Mouse (Mus musculus): ENCODE results near the gene C4b.

C4b gene

DNA sequence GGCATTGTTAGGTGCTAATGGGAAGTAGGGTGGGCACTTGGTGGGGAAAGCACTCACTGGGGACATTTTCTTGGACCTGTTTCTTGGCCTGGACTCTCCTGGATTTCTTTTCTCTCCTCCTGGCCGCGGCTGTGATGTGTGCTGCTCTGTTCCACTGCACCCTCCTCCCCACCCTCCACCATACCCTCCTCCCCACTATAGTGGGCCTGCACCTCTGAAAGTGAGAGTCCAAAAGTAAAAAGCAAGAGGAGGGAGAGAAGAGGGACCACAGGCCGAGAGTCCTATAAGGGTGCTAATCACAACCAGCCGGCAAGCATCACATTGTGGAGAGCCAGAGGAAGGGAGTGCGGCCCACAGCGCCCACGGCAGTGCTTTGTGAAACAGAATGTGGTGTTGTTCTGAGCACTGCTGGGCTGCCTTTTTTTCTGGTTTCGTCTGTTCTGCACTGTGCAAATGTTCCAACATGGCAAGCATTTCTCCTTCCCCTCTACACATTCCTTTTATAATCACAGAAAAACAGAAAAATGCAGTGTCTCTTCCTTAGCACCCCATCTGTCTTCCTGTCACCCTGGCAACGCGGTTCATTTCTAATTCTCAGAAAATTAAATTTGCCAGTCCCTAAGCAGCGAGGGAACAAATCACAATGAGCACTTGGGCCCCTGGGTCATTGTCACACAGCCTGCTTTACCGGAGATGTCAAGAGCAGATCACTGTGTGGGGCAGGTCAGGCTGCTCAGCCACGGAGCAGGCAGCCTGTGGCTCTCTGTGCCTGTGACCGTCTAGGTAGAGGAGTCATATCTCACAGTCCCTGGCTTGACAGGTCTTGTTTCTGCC lies 43.9 kb downstream of the C4b start:
- DNase-seq: no peak

DNA sequence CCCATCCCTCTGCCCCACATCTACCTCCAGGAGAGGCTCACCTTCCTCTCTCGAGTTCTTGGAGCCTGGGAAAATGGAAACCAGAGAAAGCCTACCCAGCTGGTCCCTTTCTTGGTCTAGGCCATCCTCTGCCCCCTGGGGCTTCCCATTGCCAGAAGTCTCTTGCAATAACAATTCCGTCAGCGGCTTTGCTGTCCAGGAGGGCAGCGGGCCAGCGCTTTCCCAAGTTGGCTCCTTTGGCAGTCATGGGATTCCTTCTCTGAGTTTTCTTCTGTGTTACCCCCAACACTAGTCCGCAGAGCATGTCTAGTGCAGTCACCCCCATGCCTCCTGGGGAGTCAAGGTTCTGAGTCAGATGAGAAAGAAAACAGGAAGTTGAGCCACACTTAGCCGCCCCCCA lies 50.8 kb downstream of the C4b start:
- DNase-seq: peak; percentile 73 to 81

DNA sequence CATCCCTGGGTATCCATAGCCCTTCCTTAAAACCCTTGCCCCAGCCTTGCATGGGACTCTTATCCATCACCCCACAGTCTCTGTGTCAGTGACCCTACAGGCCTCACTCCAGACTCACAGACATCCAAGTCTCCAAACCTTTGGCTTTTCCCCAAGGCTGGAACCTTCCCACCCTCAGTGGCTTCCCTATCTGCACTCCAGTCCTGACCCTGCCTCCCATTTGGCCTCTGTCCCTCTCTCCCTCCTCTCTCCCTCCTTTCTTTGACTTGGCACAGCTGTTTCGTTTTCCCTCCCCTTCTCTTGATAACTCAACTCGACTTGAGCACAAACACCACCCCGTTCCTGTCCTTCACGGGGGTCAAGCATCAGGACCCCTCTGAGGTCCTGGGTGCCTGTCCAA lies 53.2 kb downstream of the C4b start:
- DNase-seq: peak; percentile 72

DNA sequence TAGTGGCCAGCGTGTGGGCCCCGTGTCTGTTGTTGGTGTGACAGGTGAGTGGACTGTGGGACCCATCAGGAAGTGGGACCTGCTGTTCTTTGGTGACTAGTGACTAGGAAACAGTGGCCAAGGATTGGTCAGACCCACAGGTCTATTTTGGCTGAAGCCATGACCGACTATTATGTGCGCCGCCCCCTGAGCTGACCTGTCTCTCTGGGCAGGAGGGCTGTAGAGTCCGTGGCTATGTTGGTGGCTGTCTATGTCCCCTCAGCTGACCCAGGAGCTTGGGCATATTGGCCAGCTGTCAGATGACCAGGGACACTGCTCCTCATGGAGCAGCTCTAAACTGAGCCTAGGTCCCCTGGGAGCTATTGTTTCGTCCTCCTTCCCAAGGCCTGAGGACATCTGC lies 54.8 kb downstream of the C4b start:
- DNase-seq: no peak

DNA sequence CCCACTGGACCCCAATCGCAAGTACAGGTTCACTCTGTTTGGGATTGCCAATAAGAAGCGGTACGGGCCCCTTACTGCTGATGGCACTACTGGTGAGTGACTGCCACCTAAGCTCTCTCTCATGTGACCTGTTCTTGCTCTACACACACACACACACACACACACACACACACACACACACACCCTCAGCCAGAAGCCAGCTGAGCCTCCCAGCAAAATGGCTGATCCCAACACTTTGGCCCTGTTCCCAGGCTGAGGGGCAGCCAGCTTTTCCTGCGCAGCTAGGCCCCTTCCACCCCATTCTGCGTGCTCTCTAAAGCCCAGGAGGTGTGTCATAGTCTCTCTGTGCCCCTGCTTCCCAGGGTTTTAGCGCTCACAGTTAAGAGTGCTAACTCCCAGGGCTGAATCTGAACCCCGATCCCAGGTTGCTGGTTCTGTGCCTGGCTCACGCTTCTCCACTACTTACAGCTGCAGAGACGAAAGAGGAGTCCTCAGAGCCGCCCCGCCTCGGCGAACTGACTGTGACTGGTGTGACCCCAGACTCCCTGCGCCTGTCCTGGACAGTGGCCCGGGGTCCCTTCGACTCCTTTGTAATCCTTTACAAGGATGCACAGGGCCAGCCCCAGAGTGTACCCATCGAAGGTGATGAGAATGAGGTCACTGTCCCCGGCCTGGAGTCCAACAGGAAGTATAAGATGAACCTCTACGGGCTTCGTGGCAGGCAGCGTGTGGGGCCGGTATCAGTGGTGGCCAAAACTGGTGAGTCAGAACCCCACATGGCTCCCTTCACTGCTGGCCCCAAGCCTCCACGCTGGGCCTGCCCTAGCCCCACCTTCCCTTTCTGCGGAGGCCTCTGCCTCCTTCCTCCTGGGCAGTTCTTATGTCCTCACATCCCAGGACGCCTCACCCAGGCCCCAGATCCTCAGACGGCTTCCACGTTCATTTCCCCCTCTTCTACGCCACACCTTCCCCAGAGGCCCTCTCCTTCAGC lies 58.3 kb downstream of the C4b start:
- DNase-seq: peak; percentile 49

DNA sequence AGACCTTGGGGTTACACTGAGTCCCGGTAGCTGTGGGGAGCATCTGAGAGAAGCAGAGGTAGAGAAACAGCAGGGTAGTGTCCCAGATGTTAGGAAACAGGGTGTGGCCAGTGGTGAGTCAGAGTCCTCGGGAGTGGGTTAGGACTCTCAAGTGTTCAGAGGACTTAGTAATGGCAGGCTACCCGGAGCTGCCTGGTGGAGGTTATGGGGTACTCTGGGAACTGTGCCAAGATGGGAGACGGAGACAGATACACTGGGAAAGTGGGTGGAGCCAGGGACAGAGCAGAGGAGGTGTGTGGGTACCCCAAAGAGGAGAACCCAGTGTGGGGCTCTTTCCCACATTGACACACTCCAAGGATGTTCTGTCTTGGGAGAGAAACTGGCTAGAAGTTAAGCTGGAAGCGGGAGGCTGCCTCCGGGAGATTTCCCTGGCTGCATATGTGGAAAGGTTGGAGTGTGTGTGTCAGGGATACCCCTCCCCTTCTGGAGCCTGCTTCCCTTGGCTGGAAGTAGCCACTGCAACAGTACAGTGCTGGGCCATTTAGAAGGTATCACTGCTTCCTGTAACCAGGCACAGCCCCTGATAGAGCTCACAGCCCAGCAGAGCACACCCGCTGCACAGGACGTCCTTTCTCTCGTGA lies 59.3 kb downstream of the C4b start:
- peak; percentile 63 to 75 for DNase-seq

DNA sequence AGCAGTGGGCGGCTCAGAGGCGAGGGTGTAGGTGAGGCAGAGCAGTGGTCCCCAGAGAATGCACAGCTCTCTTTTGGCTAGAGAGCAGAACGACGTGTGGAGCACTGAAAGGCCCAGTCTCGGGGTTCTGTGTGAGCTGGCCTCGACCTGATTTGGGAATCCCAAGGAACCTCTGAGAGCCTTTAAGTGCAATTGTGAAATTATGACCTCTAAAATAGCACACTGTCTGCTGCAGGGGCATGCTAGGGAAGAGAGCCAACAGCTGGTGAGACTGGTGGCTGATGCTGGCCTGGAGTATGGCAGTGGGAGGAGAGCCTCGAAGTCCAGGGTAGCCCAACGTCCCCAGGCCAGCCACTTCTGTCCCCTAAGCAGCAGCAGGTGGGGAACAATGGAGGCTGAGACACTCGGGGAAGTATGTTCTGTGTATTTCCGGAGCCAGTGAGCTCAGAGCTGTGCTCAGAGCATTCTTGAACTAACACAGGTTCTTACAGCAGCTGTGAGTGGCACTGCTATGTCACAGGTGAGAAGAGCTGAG lies 59.9 kb downstream of the C4b start:
- DNase-seq: no peak

DNA sequence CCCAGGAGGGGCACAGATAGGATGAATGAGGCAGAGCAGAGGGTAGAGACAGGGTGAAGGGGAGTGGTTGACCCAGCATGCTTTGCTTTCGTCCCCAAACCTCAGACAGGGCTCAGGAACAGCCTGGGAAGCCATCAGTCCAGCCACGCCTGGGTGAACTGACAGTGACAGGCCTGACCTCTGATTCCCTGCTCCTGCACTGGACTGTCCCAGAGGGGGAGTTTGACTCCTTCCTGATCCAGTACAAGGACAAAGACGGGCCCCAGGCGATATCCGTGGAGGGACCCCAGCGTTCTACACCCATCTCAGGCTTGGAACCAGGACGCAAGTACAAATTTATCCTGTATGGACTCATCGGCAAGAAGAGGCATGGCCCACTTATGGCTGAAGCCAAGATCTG lies 60.5 kb downstream of the C4b start:
- no peak for DNase-seq

DNA sequence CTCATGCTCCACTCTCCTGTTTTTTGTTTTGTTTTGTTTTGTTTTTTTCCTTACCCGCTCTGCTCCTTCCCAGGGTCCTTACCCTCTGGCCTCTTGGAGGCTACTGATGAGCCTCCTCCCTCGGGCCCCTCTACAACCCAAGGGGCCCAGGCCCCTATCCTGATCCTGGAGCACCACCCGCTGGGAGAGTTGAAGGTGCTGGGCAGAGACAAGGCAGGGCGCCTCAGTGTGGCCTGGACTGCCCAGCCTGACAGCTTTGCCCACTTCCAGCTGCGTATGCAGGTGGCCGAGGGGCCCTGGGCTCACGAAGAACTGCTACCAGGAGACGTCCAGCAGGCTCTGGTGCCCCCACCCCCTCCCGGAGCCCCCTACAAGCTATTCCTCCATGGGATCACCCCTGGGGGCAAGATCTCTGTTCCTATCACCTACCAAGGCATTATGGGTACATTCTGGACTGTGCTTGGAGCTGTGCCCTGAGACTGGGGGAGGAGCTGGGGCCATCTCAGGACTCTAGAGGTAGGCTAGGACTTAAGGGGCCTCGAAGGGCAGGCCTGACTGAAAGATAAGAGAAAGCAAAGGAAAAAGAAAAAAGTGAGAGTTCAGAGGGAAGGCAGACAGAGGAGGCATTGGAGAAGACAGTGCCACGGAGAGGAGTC lies 61.7 kb downstream of the C4b start:
- DNase-seq: peak in 1 of 2 experiments; percentile 61

DNA sequence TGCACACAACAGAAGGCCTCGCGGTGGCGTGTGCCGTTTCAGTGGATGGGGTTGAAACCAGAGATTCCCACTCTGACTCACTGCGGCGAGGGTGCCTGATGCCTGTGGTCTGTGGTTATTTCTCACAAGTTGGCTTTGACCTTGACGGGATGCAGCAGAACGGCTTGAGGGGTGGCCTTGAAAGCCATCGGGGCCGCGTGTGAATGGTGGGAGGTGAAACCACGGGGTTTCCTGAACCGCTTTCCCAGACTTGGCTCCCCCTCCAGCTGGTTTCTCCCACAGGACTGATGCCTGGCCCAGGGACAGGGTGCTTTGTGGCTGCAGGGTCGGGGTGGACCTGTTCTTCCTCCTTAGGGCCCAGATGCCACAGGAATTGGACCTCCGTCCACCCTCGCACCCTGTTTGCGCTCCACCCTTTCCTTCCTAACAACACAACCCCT lies 62.5 kb downstream of the C4b start:
- peak; percentile 57 to 74 for DNase-seq

DNA sequence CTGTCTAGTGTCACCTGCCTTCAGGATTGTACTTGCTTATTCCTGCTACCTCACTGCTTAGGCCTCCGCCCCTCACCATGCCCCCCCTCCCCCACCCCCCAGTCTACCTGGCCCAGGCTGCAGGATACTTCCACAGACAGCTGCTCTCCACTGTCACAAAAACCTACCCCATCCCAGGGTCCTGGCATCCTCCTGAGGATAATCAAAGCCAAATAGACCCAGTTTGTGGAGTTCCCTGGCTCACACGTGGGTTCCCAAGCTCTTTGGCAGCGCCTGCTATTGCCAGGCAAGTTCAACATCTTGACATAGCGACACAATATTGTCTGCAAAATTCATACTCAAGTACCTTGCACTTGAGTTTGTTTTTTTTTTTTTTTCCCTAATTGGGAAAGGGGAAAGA lies 63.1 kb downstream of the C4b start:
- no peak for DNase-seq

DNA sequence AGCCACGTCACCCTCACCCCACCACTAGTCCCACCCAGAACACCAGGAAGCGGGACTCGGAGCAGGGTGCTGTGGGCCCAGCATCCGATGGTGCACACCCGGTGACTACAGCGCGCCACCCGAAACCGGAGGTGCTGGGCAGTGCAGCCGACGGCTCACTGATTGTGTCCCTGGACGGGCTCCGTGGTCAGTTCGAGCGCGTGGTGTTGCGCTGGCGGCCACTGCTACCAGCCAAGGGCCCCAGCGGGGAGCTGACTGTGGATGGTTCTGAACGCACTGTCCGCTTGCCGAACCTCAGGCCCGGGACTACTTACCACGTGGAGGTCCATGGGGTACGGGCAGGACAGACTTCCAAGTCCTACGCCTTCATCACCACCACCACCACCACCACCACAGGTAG lies 63.5 kb downstream of the C4b start:
- no peak for DNase-seq

All from lung, adult 18-20 months (tissue).